Comparison of ENCODE assay signal across 34 mouse cellular contexts in the genomic region with DNA sequence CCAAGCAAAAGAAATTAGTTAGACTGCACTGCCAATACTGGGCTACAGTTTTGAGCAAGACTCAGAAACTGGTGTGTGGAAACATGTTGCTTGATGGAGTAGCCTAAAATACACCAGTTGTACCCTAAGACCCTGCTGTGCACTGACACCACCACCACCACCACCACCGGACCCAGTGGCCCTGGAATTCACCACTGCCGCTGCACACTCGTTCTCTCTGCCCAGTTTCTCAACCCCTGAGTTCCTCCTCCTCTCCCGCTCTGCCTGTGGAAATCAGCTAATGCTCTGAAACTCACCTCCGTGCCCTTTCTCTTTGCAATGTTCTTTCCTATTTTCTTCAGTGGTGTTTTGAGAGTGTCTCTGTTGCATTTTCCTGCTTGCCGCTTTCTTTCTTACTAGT. TPM values are rescaled to one million over a fixed set of nuclear protein-coding genes. Genes with fewer than 3 reads are reported as not detected.
A peak's percentile ranks its signal among the peaks of the same experiment; 100 is the strongest.
DNase-seq lines count a peak whose midpoint lies in the region; ATAC-seq and TF ChIP-seq lines count a peak whose summit lies in the region.
"Had no signal": no experiment of that assay in that cellular context is flagged by ENCODE, and none has a peak within 500 bp of the region (broad histone marks: within the 10 kb centered on the region; RNA-seq: fewer than 3 reads in every experiment).

No protein-coding gene starts in this region.

- H3K4me1 ChIP-seq in heart, embryonic 10.5 days, result no peaks in the 10 kb centered on the region
- H3K4me1 ChIP-seq in heart, adult 2 months (ENCODE audit: control insufficient read depth, insufficient read depth, low read length), result peaks cover 1% of the 10 kb centered on the region
- peaks cover 70% of the 10 kb centered on the region for H3K4me1 ChIP-seq in bone marrow macrophage, adult 2 months (ENCODE audit: control insufficient read depth, insufficient read depth, low read length)
- H3K4me1 ChIP-seq in intestine, embryonic 15.5 days (replicated peaks), result no peaks in the 10 kb centered on the region
- H3K4me1 ChIP-seq: forebrain, embryonic 10.5 days; forebrain, embryonic 13.5 days; heart, embryonic 12.5 days; heart, embryonic 15.5 days had no signal

- TF ChIP-seq EP300 in heart, adult 2 months (IDR thresholded peaks at IDR 0.05; ENCODE audit: insufficient read depth, low read depth, low read length), result no peak

- H3K4me3 ChIP-seq in heart, embryonic 10.5 days, result no peak overlapping the region
- no peak overlapping the region for H3K4me3 ChIP-seq in heart, adult 2 months
- H3K4me3 ChIP-seq in bone marrow macrophage, adult 2 months (ENCODE audit: insufficient read depth, low read length), result no peak overlapping the region
- H3K4me3 ChIP-seq in intestine, embryonic 15.5 days (replicated peaks), result no peak overlapping the region
- H3K4me3 ChIP-seq: forebrain, embryonic 10.5 days; forebrain, embryonic 13.5 days; heart, embryonic 12.5 days; heart, embryonic 15.5 days had no signal

- H3K9me3 ChIP-seq in heart, embryonic 10.5 days, result no peaks in the 10 kb centered on the region
- no peaks in the 10 kb centered on the region for H3K9me3 ChIP-seq in intestine, embryonic 15.5 days
- H3K9me3 ChIP-seq: forebrain, embryonic 10.5 days; forebrain, embryonic 13.5 days; heart, embryonic 12.5 days; heart, embryonic 15.5 days had no signal

- no peak for TF ChIP-seq CTCF in heart, adult 2 months (IDR thresholded peaks at IDR 0.05)
- TF ChIP-seq CTCF in bone marrow macrophage, adult 2 months (IDR thresholded peaks at IDR 0.05; ENCODE audit: low read depth, low read length), result no peak

- intact Hi-C loops in heart, adult 2 months (cut with DNase I), result no loop called here

- H3K79me2 ChIP-seq in heart, adult 2 months (replicated peaks; ENCODE audit: control insufficient read depth, insufficient read depth, low read length), result no peaks in the 10 kb centered on the region

- H3K4me2 ChIP-seq in intestine, embryonic 15.5 days (replicated peaks), result no peak overlapping the region
- H3K4me2 ChIP-seq: forebrain, embryonic 13.5 days; heart, embryonic 12.5 days; heart, embryonic 15.5 days; hindbrain, embryonic 14.5 days had no signal

- peak; percentile 68 for ATAC-seq in megakaryocyte, adult 5-6 weeks (ENCODE audit: poor library complexity, severe bottlenecking)
- 0 out of 2 replicates have a peak, but pooled peaks have one; percentile 24 for ATAC-seq in monocyte, adult 5-6 weeks (replicated peaks; ENCODE audit: insufficient number of reproducible peaks, low FRiP score, low TSS enrichment, poor library complexity, severe bottlenecking)
- no peak for ATAC-seq in intestine, embryonic 15.5 days
- ATAC-seq: CD4-positive, CD25-positive, alpha-beta regulatory T cell, adult 4 months; forebrain, embryonic 13.5 days; forebrain, embryonic 16.5 days; hindbrain, postnatal 0 days; inflammation-experienced regulatory T-cells, adult 6 months had no signal

- WGBS in heart, embryonic 10.5 days, result 78% methylated on average over 6 of the region's 6 CpGs
- 74% methylated on average over 6 of the region's 6 CpGs for WGBS in heart, adult 2 months
- WGBS in intestine, embryonic 15.5 days, result 81% methylated on average over 6 of the region's 6 CpGs

- H3K36me3 ChIP-seq in heart, embryonic 10.5 days, result no peaks in the 10 kb centered on the region
- no peaks in the 10 kb centered on the region for H3K36me3 ChIP-seq in heart, adult 2 months (ENCODE audit: control insufficient read depth, insufficient read depth, low read length)
- H3K36me3 ChIP-seq in intestine, embryonic 15.5 days, result no peaks in the 10 kb centered on the region
- H3K36me3 ChIP-seq: forebrain, embryonic 10.5 days; heart, embryonic 12.5 days; heart, embryonic 15.5 days had no signal

- H3K9ac ChIP-seq in heart, adult 2 months (ENCODE audit: low read depth, low read length), result no peak overlapping the region
- H3K9ac ChIP-seq in intestine, embryonic 15.5 days, result no peak overlapping the region
- H3K9ac ChIP-seq: forebrain, embryonic 13.5 days; heart, embryonic 12.5 days; heart, embryonic 15.5 days; hindbrain, embryonic 14.5 days had no signal

- DNase-seq in heart, embryonic 10.5 days (ENCODE audit: low spot score), result peak; percentile 39
- DNase-seq in heart, adult 2 months, result no peak
- DNase-seq in kidney, postnatal 25 days, result no peak
- no peak for DNase-seq in gastrocnemius, adult 8-10 months (ENCODE audit: low spot score in 2 of 2)
- DNase-seq: adrenal gland, adult 2 months; adrenal gland, postnatal 14 days; cerebellum, adult 18-20 months; cerebellum, adult 9-10 months; cerebellum, postnatal 14 days; gastrocnemius, postnatal 14 days; heart, postnatal 10 days; heart, postnatal 4 days had no signal

- H3K27me3 ChIP-seq in heart, embryonic 10.5 days (ENCODE audit: insufficient read depth, poor library complexity, severe bottlenecking), result peaks cover 17% of the 10 kb centered on the region
- no peaks in the 10 kb centered on the region; the same call in 1 of the 2 replicates for H3K27me3 ChIP-seq in heart, adult 2 months (ENCODE audit: control insufficient read depth, insufficient read depth, low read length)
- no peaks in the 10 kb centered on the region for H3K27me3 ChIP-seq in intestine, embryonic 15.5 days (replicated peaks)
- H3K27me3 ChIP-seq: forebrain, embryonic 13.5 days; heart, embryonic 15.5 days had no signal

- TF ChIP-seq POLR2A in heart, adult 2 months (IDR thresholded peaks at IDR 0.05; ENCODE audit: insufficient read depth, low read depth, low read length), result no peak
- no peak for TF ChIP-seq POLR2A in bone marrow macrophage, adult 2 months (IDR thresholded peaks at IDR 0.05; ENCODE audit: borderline replicate concordance, low read depth, low read length)

- no peak overlapping the region for H3K27ac ChIP-seq in heart, embryonic 10.5 days
- H3K27ac ChIP-seq in heart, adult 2 months, result no peak overlapping the region
- H3K27ac ChIP-seq in bone marrow macrophage, adult 2 months (ENCODE audit: insufficient read depth, low read depth, low read length), result peak overlapping the region; percentile 7
- no peak overlapping the region for H3K27ac ChIP-seq in intestine, embryonic 15.5 days
- H3K27ac ChIP-seq: forebrain, embryonic 10.5 days; forebrain, embryonic 13.5 days; heart, embryonic 15.5 days; hindbrain, embryonic 14.5 days; hindbrain, postnatal 0 days had no signal

RNA-seq across cellular contexts. Expression of a gene that starts 5.7 kb away (rescaled TPM):
- 2.3 and 11.4 TPM in 2 replicates for polyA plus RNA-seq in heart, embryonic 10.5 days (2016; fragmentation: Nextera tagmentation; extraction: Ambion mirVana)
- 10 to 100 TPM; 13.2 to 18.8 TPM for total RNA-seq in heart, adult 2 months (2021)
- 2.0 and 4.8 TPM in 2 replicates for polyA plus RNA-seq in heart, adult 2 months (2012; rRNA removed)
- 90.7 and 94.4 TPM in 2 replicates for polyA plus RNA-seq in bone marrow macrophage, adult 2 months (2012; ENCODE audit: insufficient read depth, insufficient read length, missing spikeins)
- 10.3 and 15.7 TPM in 2 replicates for total RNA-seq in megakaryocyte, adult 5-6 weeks (2015)
- 9.5 and 10.7 TPM in 2 replicates for total RNA-seq in megakaryocyte, adult 5-6 weeks (2017)
- 19.1 to 44.2 TPM (median 37.4 TPM) in 3 replicates for total RNA-seq in monocyte, adult 5-6 weeks (2017)
- 12.9 and 15.4 TPM in 2 replicates for polyA plus RNA-seq in intestine, embryonic 15.5 days (2015; fragmentation: Nextera tagmentation; extraction: Ambion mirVana)
- 1 to 10 TPM; 1.5 to 4.6 (median 3.1) TPM for total RNA-seq in gastrocnemius, adult 8-10 months (2022)
- total RNA-seq: MEL had no signal
- polyA plus RNA-seq: C2C12; CD4-positive, CD25-positive, alpha-beta regulatory T cell, adult 4 months; embryonic facial prominence, embryonic 11.5 days; forebrain, embryonic 10.5 days; forebrain, embryonic 13.5 days; forebrain, embryonic 16.5 days; hindbrain, embryonic 11.5 days; hindbrain, embryonic 14.5 days; hindbrain, postnatal 0 days had no signal

RNA-seq across cellular contexts. Expression of a gene that starts 16.2 kb away (rescaled TPM):
- 26.2 and 60.7 TPM in 2 replicates for polyA plus RNA-seq in heart, embryonic 10.5 days (2016; fragmentation: Nextera tagmentation; extraction: Ambion mirVana)
- total RNA-seq in heart, adult 2 months (2021), result 100 to 1,000 TPM; 149 to 190 TPM
- polyA plus RNA-seq in heart, adult 2 months (2012; rRNA removed), result 178 and 198 TPM in 2 replicates
- polyA plus RNA-seq in bone marrow macrophage, adult 2 months (2012; ENCODE audit: insufficient read depth, insufficient read length, missing spikeins), result 36,853 and 37,625 TPM in 2 replicates
- total RNA-seq in megakaryocyte, adult 5-6 weeks (2015), result 25,165 and 27,808 TPM in 2 replicates
- 22,947 and 27,911 TPM in 2 replicates for total RNA-seq in megakaryocyte, adult 5-6 weeks (2017)
- 6,968 to 13,798 TPM (median 13,210 TPM) in 3 replicates for total RNA-seq in monocyte, adult 5-6 weeks (2017)
- 97.1 and 105 TPM in 2 replicates for polyA plus RNA-seq in intestine, embryonic 15.5 days (2015; fragmentation: Nextera tagmentation; extraction: Ambion mirVana)
- total RNA-seq in gastrocnemius, adult 8-10 months (2022), result 10 to 100 TPM; 12.5 to 38.1 (median 25.6) TPM
- total RNA-seq: MEL had no signal

RNA-seq across cellular contexts. Expression of a gene that starts 59.8 kb away (rescaled TPM):
- not detected in 2 replicates for polyA plus RNA-seq in heart, embryonic 10.5 days (2016; fragmentation: Nextera tagmentation; extraction: Ambion mirVana)
- total RNA-seq in heart, adult 2 months (2021), result not detected
- polyA plus RNA-seq in heart, adult 2 months (2012; rRNA removed), result not detected in 2 replicates
- not detected in 2 replicates for polyA plus RNA-seq in bone marrow macrophage, adult 2 months (2012; ENCODE audit: insufficient read depth, insufficient read length, missing spikeins)
- total RNA-seq in megakaryocyte, adult 5-6 weeks (2015), result not detected in 2 replicates
- not detected in 2 replicates for total RNA-seq in megakaryocyte, adult 5-6 weeks (2017)
- not detected in 3 replicates for total RNA-seq in monocyte, adult 5-6 weeks (2017)
- polyA plus RNA-seq in intestine, embryonic 15.5 days (2015; fragmentation: Nextera tagmentation; extraction: Ambion mirVana), result not detected in 2 replicates
- total RNA-seq in gastrocnemius, adult 8-10 months (2022), result not detected
- total RNA-seq: adrenal gland, adult 2 months; adrenal gland, postnatal 14 days; adrenal gland, postnatal 4 days; gastrocnemius, adult 18-20 months; gastrocnemius, postnatal 14 days; gastrocnemius, postnatal 4 days; heart, adult 8-10 months; heart, postnatal 10 days; heart, postnatal 4 days; hindbrain, postnatal 0 days; MEL had no signal
- polyA plus RNA-seq: adrenal gland, adult 2 months; CD4-positive, CD25-positive, alpha-beta regulatory T cell, adult 4 months; embryonic facial prominence, embryonic 11.5 days; embryonic facial prominence, embryonic 14.5 days; forebrain, embryonic 10.5 days; forebrain, embryonic 13.5 days; forebrain, embryonic 16.5 days; heart, embryonic 12.5 days; heart, embryonic 15.5 days; hindbrain, embryonic 11.5 days; hindbrain, embryonic 14.5 days; hindbrain, postnatal 0 days; inflammation-experienced regulatory T-cells, adult 6 months had no signal

Comparison
In these comparisons a context has a peak if more than half of its experiments do, and no peak if none do; other contexts are left out.
1. RNA of a gene that starts 16.2 kb away (total RNA-seq): 22,947 to 27,911 TPM in megakaryocyte, adult 5-6 weeks and 6,968 to 13,798 TPM in monocyte, adult 5-6 weeks; 149 to 190 TPM in heart, adult 2 months and 12.5 to 38.1 TPM in gastrocnemius, adult 8-10 months; every median in the first group is over 10 times any median in the second.